Mouse (Mus musculus) layer of hippocampus, postnatal 36 days (tissue): Measurements from ENCODE around the gene Morc3. TPM values are rescaled to one million over a fixed set of nuclear protein-coding genes. Genes with fewer than 3 reads are reported as not detected.

Experiments used
- DNase-seq, 2 experiments: peaks; one replicate each; pipeline ENCODE4 v3.0.0; 2022
- total RNA-seq, 2 experiments: library from RNA; stranded (reverse); gene quantifications; 2 replicates each; pipeline ENCODE4 v1.2.3; 2021

The Morc3 gene
- total RNA-seq, 2 experiments from 2014 or later = 30.4 to 31.2 TPM

DNA sequence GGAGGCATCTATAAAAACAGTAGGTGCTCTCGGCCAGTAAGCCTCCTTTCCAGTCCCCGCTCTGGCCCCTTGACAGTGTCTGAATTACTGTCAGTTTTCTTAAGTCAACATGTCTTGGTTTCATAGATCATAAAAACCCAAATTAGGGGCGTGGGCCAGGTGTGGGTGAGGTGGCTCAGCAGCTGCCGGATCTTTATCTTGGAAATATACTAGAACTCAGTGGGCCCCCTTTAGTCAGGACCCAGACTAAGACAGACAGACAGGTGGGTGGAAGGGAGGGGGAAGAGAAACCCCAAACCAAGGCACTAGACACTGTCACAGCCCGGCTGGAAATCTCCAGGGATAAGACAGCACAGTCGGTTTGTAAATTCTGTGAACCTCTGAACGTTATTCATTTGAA is 91.9 kb downstream of the Morc3 start:
- DNase-seq = no peak

Other genes with a start within 250 kb of the Morc3 start
- gene Setd4, start 228.1 kb upstream of the Morc3 start, total RNA-seq = 10 to 100 TPM; 10.1 to 13.8 TPM
- 10 to 100 TPM; 70.2 to 72.8 TPM for gene Cbr1, start 226.3 kb upstream of the Morc3 start, total RNA-seq
- 1 to 10 TPM; 2.8 to 4.1 TPM for gene Gm5678, start 204.0 kb upstream of the Morc3 start, total RNA-seq
- gene Cbr3, start 148.9 kb upstream of the Morc3 start, total RNA-seq = 10 to 100 TPM; 18.2 to 19.8 TPM
- gene Dop1b, start 120.2 kb upstream of the Morc3 start, total RNA-seq = 100 to 1,000 TPM; 104 to 114 TPM
- gene Chaf1b, start 51.8 kb downstream of the Morc3 start, total RNA-seq = under 1 TPM; 0.47 to 0.53 TPM
- 1 to 10 TPM; 1.5 TPM for gene Cldn14, start 176.7 kb downstream of the Morc3 start, total RNA-seq